Mouse (Mus musculus): Measurements from ENCODE around the gene Lyg1.

The Lyg1 gene

DNA sequence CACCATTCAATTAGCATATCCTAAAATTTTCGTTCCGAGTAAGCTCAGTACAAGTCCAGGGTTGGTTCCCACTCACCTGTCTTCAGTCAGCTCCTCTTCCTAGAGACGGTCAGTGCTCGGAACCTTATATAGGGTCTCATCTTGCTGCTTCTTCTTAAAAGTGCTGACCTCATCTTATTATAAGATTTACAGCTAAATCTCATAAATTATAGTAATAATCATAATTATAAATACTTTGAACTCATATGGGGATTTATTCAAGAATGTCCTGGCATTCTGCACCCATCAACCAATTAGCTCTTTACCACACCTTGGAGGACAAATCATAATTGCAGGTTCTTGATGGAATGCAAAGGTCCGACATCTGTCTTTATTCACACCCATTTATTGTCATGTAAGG, at the start of gene Lyg1:
Gene Lyg1, minus strand, starts transcription at position 101 of the 400 bp plus-strand sequence.
- no peak for DNase-seq (ENCODE audit: inconsistent age in 2 of 2, low spot score in 1 of 2)

DNA sequence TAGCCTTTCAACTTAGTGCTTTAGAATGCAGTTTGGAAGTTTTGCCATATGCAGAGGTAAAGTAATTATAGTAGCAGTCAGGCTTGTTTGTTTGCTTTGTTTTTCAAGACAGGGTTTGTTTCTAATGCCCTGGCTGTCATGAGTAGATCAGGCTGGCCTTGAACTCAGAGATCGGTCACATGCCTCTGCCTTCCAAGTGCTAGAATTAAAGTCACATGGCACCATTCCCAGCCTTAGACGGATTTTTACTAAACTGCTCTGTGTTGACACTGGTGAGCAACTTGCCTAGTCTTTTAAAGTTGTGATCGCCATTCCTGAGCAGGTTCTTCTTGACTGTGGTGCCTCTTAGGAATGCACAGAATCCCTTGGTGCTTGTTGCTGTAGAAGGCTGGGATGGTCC, 49.2 kb upstream of the Lyg1 start:
- DNase-seq (ENCODE audit: inconsistent age in 2 of 2, low spot score in 1 of 2): peak; percentile 39 to 85

DNA sequence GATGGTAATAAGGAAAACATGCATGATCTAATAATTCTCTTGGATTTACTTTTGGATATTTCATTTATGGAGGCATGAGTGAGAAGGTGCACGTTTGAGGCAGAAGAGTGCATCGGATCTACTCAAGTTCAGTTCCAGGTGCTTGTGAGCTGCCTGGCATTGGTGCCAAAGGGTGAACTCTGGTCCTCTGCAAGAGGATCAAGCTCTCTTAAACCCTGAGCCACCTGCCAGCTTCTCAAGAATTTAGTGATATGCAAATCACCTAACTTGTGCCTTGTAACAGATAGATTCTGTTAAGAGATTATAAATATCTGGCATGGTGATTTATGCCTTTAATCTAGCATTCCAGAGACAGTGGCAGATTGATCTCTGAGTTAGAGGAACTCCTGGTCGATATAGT, 45.5 kb upstream of the Lyg1 start:
- DNase-seq (ENCODE audit: inconsistent age in 2 of 2, low spot score in 1 of 2): no peak

DNA sequence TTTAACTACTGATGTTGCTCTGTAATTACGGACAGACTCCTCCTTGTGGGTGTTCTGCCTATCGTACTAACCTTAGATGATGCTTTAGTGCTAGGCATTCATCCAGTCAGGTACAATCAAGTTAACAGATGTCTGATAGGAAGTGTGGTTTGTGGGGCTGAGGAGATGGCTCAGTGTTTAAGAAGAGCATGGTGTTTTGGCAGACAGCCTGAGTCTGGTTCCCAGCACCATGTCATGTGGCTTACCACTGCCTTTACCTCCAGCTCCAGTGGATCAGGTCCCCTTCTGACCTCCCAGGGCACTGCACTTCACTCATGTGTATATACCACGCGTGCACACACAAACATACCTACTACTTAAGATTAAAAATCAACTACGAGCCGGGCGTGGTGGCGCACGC, 44.4 kb upstream of the Lyg1 start:
- DNase-seq (ENCODE audit: inconsistent age in 2 of 2, low spot score in 1 of 2): no peak

DNA sequence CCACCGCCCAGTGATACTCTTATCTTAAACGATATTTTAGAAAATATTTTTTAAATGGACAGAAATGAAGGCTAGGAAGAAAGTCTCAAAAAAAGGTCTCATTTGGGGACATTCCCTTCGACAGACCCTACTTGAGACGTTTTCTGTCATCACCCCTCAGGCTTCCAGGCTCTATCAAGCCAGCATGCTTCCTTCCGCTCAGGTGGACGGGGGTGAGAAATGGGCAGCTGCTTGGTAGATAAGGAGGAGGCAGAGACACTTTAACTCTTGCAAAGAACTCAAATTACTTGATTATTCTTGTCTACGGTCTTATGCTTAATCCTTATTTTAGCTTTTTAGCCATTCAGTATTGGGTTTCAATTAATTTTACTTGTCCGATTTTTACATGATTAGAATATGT, 43.3 kb upstream of the Lyg1 start:
- no peak for DNase-seq (ENCODE audit: inconsistent age in 2 of 2, low spot score in 1 of 2)

DNA sequence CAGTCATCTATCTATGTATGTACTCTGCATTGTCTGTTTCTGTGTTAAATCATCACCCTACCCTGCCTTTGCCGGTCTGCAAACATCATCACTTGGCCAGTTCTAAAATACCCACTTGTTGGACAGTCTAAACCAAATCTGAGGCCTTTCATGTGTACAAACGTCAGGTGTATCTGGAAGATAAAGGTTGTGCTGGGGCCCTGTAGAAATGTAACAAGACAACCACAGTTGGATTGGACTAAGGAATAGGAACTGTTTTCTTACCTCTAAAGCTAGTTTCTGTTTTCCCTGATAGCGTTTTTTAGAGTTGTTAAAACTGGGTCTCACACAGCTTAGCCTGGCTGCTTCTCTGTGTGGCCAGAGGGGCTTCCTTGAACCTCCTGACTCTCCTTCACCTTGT, 42.0 kb upstream of the Lyg1 start:
- no peak for DNase-seq (ENCODE audit: inconsistent age in 2 of 2, low spot score in 1 of 2)

DNA sequence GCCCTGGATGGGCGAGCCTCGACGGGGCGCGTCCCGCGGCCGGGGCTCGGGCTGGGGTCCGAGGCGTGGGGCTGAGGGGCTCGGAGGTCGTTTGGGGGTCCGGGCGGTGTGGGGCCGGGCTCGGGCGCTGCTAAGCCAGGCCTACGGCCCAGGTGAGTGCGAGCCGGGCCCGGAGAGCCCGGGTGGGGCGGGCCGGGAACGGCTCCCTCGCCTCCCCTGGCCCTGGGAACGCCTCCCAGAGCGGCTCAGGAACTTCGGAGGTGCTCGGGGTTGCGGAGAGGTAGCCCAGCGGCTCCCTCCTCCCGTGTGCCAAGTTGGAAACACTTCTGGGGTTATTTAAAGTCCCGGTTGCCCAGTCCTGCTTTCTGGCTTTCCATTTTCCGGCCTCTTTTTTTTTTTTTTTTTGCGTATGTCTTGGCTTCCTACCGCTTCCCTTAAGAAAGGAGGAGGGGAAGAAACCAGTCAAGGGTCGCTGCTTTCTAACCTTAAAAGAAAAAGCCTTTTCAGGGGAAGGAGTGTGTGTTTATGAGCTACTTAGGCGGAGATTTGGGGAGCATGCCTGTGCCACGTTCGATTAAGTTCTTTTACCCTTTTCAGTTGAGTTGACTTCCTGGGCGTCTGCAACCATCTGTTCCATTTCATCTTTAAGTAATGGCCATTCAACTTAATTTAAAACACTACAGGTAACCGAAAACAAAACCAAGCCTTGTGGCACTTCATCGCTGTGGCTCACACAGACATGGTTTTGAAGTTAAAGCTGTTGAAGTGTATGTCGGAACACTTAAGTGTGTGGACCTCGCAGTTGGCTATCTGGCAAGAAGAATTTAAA, 41.0 kb upstream of the Lyg1 start:
- DNase-seq (ENCODE audit: inconsistent age in 2 of 2, low spot score in 1 of 2): no peak

DNA sequence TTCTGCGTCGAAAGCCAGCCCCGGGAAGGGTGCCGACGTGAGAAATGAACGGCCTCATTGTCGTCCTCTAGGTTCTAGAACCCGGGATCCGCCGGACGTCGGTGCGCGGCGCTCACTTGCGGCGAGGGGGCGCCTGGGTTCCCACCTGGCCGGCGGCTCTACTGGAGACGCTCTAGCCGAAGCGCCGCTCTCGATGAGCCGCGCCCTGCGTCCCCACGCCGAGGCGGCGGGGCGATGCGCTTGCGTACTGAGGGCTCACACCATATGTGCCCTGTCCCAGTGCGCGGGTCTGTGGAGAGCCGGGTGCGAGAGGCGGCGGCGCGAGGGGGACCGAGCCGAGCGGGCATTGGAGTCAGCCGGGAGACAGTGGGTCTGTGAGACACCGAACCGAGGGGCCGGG, 40.3 kb upstream of the Lyg1 start, which contains the start of the genes Txndc9 and Eif5b:
Gene Txndc9, minus strand, starts transcription at position 27 of the 400 bp plus-strand sequence.
Gene Eif5b, plus strand, starts transcription at position 144 of the 400 bp plus-strand sequence.
- DNase-seq (ENCODE audit: inconsistent age in 2 of 2, low spot score in 1 of 2): peak; percentile 96 to 98

DNA sequence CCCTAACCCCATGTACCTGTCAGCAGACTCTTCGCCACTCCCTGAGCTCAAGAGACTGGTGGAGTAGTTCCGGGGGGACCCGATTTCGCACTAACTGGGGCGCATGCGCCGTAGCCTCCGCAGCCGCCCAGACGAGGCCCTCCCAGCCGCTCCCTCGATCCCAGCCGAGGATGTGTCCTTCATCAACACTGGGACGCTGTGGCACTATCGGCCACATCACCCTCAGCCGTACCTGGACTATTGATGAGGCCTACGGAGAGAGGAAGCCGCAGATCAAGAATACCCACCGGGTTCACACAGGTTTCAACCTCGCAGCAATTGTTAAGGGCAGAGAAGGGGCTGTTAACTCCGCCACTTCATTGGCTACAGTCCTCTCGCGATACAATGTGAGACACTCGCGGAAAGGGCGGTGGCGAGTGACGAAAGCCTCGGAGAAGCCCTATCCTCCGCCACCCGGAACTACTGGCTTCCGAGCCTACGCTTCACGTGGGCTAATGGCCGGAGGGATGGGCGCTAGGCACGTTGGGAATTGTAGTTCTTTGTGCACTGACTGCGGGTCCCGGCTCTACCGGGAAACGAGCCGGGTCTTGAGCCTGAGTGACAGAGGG, 39.4 kb upstream of the Lyg1 start:
- peak; percentile 98 to 99 for DNase-seq (ENCODE audit: inconsistent age in 2 of 2, low spot score in 1 of 2)

DNA sequence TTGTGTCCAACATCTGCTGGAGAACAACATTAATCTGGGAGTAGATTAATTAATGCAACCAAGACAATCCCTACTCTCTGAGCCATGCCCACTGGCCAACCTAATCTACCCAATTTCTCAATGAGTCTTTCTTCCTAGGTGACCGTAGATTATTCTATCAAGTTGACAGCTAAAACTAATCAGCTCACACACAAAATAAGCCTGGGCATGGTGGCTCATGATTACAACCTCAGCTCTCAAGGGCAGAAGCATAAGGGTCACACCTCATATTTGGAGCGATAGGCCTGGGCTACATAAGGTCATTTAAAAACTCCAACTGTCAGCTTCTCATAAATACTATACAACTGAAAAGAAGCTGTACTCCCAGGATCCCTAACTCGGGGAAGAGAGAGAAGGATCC, 38.7 kb upstream of the Lyg1 start:
- no peak for DNase-seq (ENCODE audit: inconsistent age in 2 of 2, low spot score in 1 of 2)

DNA sequence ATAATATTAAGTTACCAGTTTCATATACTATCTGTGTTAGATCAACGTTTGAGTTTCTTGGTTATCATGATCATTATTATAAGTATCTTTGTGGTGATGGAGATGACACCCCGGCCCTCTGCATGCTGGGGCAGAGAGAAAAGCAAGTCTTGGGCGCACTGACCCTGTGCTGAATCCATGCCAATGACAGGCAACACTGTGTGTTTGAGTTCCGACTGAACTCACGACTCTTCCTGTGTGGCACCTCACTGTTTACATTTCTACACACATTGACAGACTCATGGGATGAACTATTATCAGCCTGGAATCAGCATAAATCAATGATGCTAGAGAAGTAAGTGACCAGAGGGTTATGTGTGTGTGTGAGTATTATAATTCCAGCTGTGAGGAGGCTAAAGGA, 30.3 kb upstream of the Lyg1 start:
- DNase-seq (ENCODE audit: inconsistent age in 2 of 2, low spot score in 1 of 2): no peak

DNA sequence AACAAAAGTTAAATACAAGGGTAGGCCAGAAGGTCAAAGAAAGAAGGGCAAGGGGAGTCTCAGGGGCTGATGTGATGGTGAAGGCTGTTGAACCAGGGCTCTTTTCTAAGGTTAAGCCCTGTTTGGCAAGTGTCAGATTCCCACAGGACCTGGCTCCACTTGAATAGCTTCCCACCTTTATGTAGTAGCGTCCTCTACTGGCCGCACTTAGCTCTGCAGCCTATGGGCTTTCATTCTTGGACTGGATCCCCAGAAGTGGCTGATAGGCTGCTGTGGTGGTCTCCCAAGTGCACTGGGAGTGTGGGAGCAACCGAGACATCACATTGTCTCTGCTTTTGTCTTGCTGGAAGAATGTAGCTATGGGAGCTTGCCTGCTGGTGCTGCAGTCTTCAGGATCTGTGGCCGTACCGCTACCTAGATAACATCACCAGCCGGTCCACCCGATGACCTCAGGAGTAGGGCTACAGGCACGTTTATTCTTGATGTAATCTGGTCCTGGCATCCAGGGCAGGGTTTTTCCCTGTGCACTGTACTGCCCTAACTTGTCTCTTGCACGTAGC, 28.3 kb upstream of the Lyg1 start:
- peak; percentile 67 to 90 for DNase-seq (ENCODE audit: inconsistent age in 2 of 2, low spot score in 1 of 2)

DNA sequence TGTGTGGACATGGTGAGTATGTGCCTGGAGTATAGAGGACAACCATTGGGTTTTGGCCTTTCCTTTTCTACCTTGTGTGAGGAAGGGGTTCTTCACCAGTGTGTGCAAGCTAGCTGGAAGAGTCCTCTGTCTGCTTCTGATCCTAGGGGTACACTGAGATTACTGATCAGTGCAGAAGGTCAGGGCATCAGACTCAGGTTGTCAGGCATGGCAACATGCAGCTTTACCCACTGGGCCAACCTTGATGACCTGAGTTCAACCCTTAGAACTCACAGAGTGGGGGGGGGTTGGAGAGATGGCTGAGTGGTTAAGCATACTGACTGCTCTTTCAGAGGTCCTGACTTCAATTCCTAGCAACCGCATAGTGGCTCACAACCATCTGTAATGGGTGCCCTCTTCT, 26.8 kb upstream of the Lyg1 start:
- no peak for DNase-seq (ENCODE audit: inconsistent age in 2 of 2, low spot score in 1 of 2)

DNA sequence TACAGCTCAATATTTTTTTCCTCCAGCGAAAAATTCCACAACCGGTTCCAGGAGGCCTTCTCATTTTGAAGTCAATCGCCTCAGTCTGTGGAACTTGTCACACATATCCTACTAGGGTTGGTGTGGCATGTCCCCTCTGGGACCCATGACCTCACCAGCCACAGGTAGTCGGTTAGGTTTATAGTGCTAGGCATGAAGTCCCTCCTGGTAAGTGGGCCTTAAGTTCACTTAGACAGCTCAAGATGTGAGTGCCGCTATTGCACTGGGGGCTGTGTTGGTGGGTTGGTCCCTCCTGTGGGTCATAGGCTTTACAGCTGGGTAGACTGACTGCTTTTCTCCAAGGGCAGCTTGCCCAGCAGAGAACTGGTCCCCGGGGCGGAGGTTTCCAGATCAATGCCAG, 19.7 kb upstream of the Lyg1 start:
- peak in 1 of 2 experiments; percentile 51 for DNase-seq (ENCODE audit: inconsistent age in 2 of 2, low spot score in 1 of 2)

DNA sequence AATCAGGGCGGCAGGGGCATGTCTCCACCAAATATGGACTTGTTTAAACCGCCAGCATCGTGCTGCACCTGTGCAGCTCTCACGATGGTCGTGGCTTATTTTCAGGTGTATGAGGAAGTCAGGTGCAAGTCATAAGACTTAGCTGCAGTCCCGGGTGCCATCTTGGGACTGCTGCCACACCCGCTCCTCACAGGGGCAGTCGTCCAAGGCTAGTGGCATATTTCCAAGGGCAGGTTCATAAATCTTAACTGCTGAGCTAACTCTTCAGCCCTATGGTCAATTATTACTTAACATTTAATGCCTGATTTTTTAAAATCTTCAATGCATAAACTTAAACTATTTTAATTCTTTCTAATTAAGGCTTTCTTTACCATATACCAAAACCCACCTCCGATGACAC, 19.1 kb upstream of the Lyg1 start:
- DNase-seq (ENCODE audit: inconsistent age in 2 of 2, low spot score in 1 of 2): peak; percentile 84 to 95

DNA sequence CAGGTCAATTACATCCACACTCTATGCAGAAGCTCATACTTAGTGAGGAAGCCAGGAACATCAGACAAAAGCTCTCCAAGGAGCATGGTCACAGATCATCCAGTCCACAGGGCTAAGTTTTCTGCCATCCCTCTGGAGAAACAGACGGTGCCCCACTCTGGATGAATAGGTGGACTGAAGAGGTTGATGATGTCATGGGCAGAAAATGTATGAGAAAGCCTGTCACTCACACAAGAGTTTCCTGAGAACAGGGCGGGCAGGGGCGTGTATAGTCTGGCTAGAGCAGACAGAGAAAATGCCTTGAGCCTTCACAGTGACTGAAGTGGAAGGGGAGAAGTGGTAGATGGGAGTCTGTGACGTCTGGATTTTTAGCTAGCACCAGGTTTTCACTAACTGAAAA, 14.0 kb upstream of the Lyg1 start:
- no peak for DNase-seq (ENCODE audit: inconsistent age in 2 of 2, low spot score in 1 of 2)

DNA sequence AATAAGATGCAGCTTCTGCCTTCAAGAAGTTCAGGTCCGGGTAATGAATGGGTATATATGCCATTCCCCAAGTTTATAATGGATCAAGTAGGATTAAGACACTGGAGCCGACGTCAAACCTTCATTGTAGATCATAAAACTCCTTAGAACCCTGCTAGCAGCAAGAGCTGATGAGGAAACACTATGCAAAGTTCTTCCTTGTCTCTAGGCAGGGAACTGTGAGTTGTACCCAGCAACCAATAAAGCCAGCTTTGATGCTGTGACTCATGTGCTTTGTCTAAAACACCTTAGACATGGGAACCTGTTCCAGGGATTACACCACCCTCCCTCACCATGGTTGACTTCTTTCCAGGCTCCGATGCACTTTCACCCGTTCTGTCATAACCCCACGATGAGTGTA, 11.2 kb upstream of the Lyg1 start:
- no peak for DNase-seq (ENCODE audit: inconsistent age in 2 of 2, low spot score in 1 of 2)

DNA sequence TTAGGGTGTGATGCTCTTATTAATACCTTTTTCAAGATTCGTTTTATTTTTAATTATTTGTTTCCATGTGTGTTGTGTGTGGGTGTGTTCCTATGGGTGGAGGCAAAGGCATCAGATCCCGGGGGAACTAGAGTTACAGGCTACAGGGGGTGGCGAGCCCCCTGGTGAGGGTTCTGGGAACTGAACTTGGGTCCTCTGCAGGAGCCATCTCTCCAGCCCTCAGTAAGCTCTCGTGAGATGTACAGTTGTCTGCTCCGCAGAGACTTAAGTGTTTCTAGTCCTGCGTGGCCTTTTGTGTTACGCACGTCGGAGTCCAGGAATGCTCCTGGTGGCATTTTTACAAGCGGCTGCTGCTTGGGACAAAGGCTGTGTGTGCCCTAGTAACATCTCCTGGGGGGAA, 8.0 kb upstream of the Lyg1 start:
- no peak for DNase-seq (ENCODE audit: inconsistent age in 2 of 2, low spot score in 1 of 2)

DNA sequence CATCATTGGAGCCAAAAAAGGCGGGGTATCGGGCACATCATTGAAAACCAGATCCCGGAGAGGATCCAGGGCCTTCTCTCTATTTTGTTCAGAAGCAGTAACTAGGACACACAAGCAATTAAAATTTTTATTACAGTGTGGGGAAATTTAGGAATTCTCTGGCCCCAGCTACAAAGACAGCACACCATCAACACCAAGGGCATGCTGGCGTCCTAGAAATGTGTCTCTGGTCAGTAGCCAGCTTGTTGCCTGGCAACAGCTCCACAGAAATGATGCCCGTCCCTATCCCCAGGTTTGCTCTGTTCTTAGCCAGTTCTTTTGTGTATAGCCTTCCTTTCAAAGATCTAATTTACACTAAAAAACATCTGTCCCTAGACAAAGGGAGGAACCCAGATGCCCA, 1.9 kb upstream of the Lyg1 start:
- peak; percentile 46 to 73 for DNase-seq (ENCODE audit: inconsistent age in 2 of 2, low spot score in 1 of 2)

DNA sequence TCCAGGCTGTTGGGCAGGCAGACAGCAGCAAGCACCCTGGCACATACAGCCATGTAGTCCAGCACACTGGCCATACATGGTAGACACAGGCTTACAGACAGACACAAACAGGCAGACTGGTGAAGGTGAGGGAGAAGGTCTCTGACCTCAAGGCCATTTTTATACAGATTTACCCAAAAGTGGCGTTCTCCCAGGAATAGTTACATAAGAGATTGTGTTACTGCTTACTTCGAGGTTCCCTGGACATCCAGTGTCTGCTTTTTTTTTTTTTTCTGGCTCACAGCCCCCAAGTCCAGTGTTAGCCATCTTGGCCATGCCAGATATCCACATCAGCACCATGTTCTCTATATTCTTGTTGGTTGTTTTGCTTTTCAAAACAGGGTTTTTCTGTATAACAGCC, 957 bp upstream of the Lyg1 start:
- DNase-seq (ENCODE audit: inconsistent age in 2 of 2, low spot score in 1 of 2): peak in 1 of 2 experiments; percentile 66

DNA sequence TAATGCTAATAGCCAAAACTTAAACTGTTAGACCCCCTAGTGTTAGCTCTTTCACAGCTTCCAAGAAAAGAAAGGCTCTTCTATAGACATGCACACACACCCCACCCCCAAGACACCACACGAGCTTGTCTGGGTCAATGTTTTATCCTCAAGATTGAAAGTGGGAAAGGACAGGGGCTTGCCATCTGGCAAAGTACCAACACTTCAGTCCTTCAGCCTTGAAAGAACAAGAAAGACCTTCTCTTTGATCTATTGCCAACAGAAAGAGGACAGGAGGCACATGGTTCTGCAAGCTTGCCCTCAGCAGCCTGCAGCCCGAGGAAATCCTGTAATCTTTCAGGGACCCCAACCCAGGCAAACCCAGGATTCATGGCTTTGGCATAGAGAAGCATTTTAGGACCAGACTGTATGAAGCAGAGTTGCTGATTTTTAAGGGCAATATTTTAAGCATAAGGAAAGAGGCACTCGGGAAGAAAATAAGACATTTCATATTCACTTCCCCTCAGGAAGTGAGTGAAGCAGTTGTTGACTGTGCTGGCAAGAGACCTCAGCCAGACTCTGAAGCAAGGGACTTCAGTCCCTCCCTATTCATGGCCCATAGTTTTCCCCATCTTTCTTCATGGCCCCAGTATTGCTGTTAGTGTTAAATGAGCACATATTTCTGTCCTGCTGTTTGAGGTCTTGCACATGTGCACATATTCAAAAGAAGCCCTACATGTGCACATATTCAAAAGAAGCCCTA, 698 bp downstream of the Lyg1 start:
- DNase-seq (ENCODE audit: inconsistent age in 2 of 2, low spot score in 1 of 2): peak; percentile 77 to 90

DNA sequence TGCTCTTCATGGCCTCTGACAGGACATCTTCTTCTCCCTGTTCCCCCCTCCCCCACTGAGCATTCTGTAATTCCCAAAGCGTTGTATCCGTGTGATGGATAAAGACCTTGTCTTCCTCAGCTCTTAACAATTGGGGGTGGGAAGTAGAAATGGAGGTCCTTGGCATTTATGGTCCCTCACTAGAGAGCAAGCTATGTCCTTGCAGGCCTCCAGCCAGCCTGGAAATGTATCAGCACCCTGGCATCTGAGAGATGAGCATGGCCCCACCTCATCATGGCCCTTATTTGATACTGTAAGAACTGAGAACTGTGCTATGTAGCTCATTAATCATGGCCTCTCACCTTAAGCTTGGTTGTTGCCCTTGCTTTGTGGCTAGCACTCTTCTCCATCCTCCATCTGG, 2.3 kb downstream of the Lyg1 start:
- DNase-seq (ENCODE audit: inconsistent age in 2 of 2, low spot score in 1 of 2): peak; percentile 35 to 80

All from adrenal gland, adult (tissue).